Mouse (Mus musculus): ENCODE measurements around the gene Rwdd3. TPM values are rescaled to one million over a fixed set of nuclear protein-coding genes. Genes with fewer than 3 reads are reported as not detected.

Gene Rwdd3
- polyA plus RNA-seq, 1 experiment from 2014 or later, result 6.3 TPM

- Histone ChIP-seq H3K9me3 (no peaks in the 10 kb centered on the region), H3K4me3 (no peak overlapping the region), H3K4me2 (replicated peaks) (no peak overlapping the region), H3K36me3 (no peaks in the 10 kb centered on the region), H3K4me1 (peaks cover 5% of the 10 kb centered on the region; the same call in 1 of the 2 replicates), H3K27ac (no peak overlapping the region), H3K9ac (no peak overlapping the region), H3K27me3 (replicated peaks) (no peaks in the 10 kb centered on the region)
- no peak for ATAC-seq (ENCODE audit: low FRiP score, low read depth)
- WGBS, result 73% methylated on average over 10 of the region's 10 CpGs
Measured at GRCm38 (mm10) chr3:121157546-121158330, 13.8 kb downstream of the Rwdd3 start.

DNA sequence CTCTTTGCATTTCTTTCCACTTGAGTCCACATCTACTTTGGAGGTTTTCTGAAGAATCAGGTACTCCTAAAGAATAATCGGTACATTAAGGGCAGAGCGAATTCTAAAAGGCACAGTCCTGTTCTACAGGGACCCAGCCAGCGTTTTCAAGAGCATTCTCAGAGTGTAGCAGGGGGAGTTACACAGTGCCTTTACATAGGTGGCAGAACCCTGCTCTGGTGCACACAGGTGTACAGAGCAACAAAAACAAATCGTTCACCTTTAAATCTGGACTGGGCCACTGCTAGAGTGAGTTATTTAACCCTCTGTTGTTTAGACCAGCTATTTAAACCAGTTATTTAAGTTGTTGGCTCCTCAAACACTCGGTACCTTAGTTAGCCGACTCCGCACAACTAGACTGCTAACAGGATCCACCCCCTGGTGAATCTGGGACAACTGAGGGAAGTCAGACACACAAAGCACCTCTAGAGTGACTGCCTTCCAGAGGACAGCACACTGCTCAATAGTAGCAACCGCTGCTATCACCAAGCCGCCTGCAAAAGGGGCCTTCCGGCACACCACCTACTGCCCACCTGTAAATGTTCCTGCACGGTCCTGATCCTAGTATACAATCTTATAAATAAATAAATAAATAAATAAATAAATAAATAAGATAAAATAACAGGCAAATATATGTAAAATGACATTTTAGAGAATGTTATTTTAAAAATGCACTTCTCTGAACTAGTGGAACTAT, 14.9 kb downstream of the Rwdd3 start:
- no peak overlapping the region for H3K9ac ChIP-seq
- H3K27me3 ChIP-seq (replicated peaks), result no peaks in the 10 kb centered on the region
- H3K4me3 ChIP-seq, result no peak overlapping the region
- no peaks in the 10 kb centered on the region for H3K36me3 ChIP-seq
- ATAC-seq (ENCODE audit: low FRiP score, low read depth), result peak; percentile 73
- H3K27ac ChIP-seq, result no peak overlapping the region
- peak overlapping the region; percentile 44 for H3K4me2 ChIP-seq (replicated peaks)
- 50% methylated on average over 11 of the region's 11 CpGs for WGBS
- no peaks in the 10 kb centered on the region for H3K9me3 ChIP-seq
- peaks cover 5% of the 10 kb centered on the region; the same call in 1 of the 2 replicates for H3K4me1 ChIP-seq

DNA sequence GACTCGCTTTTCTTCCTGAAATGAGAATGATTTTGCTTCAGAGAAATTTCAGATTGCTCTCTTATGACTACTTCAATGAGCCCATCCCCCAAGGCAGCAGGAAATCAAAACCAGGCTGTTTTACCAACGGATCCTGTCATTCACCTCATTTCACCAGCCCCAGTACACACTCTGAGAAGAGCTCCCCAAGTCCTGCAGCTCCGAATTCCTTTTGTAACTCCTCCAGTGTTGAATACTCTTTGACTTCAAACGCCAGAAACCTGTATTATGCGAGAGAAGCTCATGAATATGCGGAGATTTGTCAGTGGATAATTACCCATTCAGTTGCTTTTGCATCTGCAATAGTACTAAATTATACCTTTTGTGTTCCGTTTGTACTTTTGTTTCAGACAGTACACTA, 15.5 kb downstream of the Rwdd3 start:
- no peak overlapping the region for H3K27ac ChIP-seq
- no peak overlapping the region for H3K4me3 ChIP-seq
- 15% methylated on average over 7 of the region's 7 CpGs for WGBS
- H3K36me3 ChIP-seq, result no peaks in the 10 kb centered on the region
- H3K9ac ChIP-seq, result no peak overlapping the region
- peak; percentile 49; the same call in 1 of the 2 replicates for ATAC-seq (ENCODE audit: low FRiP score, low read depth)
- H3K27me3 ChIP-seq (replicated peaks), result no peaks in the 10 kb centered on the region
- H3K4me1 ChIP-seq, result peaks cover 5% of the 10 kb centered on the region; the same call in 1 of the 2 replicates
- no peaks in the 10 kb centered on the region for H3K9me3 ChIP-seq
- H3K4me2 ChIP-seq (replicated peaks), result peak overlapping the region; percentile 44

DNA sequence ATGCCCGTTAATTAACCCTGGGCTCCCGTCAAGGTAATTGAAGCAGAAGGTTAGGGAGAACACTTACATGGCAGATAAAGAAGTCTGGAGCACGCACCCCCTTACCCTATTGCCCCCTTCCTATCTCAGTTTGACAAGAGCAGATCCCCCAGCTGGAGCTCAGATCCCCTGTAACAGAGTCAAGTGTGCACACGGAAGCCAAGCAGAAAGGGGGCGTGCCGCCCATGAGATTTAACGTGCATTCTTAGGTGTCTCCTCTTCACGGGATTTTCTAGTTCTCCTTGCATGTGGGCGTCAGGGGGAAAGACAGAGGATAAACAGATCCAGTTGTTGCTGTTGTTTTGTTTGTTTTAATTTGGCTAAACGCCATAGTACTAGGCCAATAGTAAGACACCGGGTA, 37.6 kb downstream of the Rwdd3 start:
- no peak overlapping the region for H3K4me2 ChIP-seq (replicated peaks)
- H3K27me3 ChIP-seq (replicated peaks), result no peaks in the 10 kb centered on the region
- no peak overlapping the region for H3K27ac ChIP-seq
- H3K4me1 ChIP-seq, result no peaks in the 10 kb centered on the region
- no peak for ATAC-seq (ENCODE audit: low FRiP score, low read depth)
- H3K4me3 ChIP-seq, result no peak overlapping the region
- no peak overlapping the region for H3K9ac ChIP-seq
- no peaks in the 10 kb centered on the region for H3K9me3 ChIP-seq
- WGBS, result 88% methylated on average over 11 of the region's 11 CpGs
- H3K36me3 ChIP-seq, result no peaks in the 10 kb centered on the region

- H3K4me3 ChIP-seq, result no peak overlapping the region
- H3K9ac ChIP-seq, result no peak overlapping the region
- no peak overlapping the region for H3K27ac ChIP-seq
- no peaks in the 10 kb centered on the region for H3K27me3 ChIP-seq (replicated peaks)
- H3K4me1 ChIP-seq, result no peaks in the 10 kb centered on the region
- no peak overlapping the region for H3K4me2 ChIP-seq (replicated peaks)
- H3K36me3 ChIP-seq, result no peaks in the 10 kb centered on the region
- ATAC-seq (ENCODE audit: low FRiP score, low read depth), result no peak
- H3K9me3 ChIP-seq, result no peaks in the 10 kb centered on the region
- 90% methylated on average over 5 of the region's 5 CpGs for WGBS
Measured at GRCm38 (mm10) chr3:121133039-121133438, 38.5 kb downstream of the Rwdd3 start.

DNA sequence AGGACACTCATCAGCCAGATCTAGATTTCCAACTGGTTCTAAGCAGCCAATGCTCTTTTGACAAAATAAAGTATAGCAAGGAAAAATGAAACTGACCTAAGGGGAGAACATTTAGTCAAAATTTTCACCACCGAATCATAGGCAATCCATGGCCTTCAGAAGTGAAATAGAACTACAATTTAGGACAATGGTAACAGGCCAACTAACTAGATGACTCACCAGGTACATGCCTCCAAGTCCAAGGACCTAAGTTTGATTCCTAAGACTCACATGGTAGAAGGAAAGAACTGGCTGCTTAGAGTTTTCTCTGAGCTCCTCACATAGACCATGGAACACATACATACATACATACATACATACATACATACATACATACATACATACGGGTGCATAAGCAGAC, 44.3 kb downstream of the Rwdd3 start:
- Histone ChIP-seq H3K9ac (no peak overlapping the region), H3K4me2 (replicated peaks) (no peak overlapping the region), H3K36me3 (no peaks in the 10 kb centered on the region), H3K9me3 (no peaks in the 10 kb centered on the region), H3K4me3 (no peak overlapping the region), H3K27ac (no peak overlapping the region), H3K4me1 (no peaks in the 10 kb centered on the region), H3K27me3 (replicated peaks) (no peaks in the 10 kb centered on the region)
- ATAC-seq (ENCODE audit: low FRiP score, low read depth), result no peak
- whole genome bisulfite sequencing, result 92% methylated on average over 2 of the region's 2 CpGs

DNA sequence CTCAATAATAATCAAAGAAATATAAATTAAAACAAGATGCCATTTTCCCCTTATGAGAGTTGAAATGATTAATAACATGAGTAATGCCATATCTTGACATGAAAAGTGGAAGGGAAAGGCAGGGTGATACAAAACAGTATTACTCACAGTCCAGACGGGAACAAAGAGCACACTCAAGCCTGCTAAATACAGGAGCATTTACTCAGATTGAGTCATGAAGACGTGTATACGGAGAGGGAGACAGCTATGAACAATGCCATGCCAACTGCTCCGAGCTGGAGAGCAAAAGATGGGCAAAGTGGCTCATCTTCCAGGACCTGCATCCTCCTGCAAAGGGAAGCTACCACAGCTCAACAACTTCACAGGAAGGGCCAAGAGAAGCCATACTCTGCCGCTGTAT, 45.0 kb downstream of the Rwdd3 start:
- Histone ChIP-seq H3K27me3 (replicated peaks) (no peaks in the 10 kb centered on the region), H3K4me3 (no peak overlapping the region), H3K27ac (no peak overlapping the region), H3K9me3 (no peaks in the 10 kb centered on the region), H3K4me2 (replicated peaks) (no peak overlapping the region), H3K4me1 (no peaks in the 10 kb centered on the region), H3K9ac (no peak overlapping the region), H3K36me3 (no peaks in the 10 kb centered on the region)
- no peak for ATAC-seq (ENCODE audit: low FRiP score, low read depth)
- WGBS, result 85% methylated on average over 5 of the region's 5 CpGs

- no peak for ATAC-seq (ENCODE audit: low FRiP score, low read depth)
- WGBS, result 83% methylated on average over 5 of the region's 5 CpGs
- Histone ChIP-seq H3K36me3 (no peaks in the 10 kb centered on the region), H3K9me3 (no peaks in the 10 kb centered on the region), H3K4me2 (replicated peaks) (no peak overlapping the region), H3K27me3 (replicated peaks) (no peaks in the 10 kb centered on the region), H3K4me1 (no peaks in the 10 kb centered on the region), H3K9ac (no peak overlapping the region), H3K4me3 (no peak overlapping the region), H3K27ac (no peak overlapping the region)
Measured at GRCm38 (mm10) chr3:121121072-121121471, 50.4 kb downstream of the Rwdd3 start.

DNA sequence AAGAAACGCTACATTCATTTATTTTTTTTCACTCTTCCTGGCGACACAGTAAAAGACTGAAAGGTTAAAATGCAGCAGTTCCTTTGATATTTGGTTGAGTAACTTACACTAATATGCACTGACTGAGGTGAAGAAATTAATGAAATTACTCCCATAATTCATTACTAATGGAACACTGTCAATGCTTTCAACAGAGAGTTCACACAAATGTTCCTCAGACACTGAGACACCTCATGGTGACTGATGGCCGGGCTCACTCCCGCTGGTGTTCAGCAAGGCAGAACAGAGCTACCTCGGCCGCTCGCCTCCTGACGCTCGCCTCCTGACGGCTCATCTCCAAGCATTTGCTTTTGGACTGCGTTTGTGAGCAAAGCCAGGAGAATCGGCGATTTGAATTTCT, 54.9 kb downstream of the Rwdd3 start:
- H3K4me3 ChIP-seq, result no peak overlapping the region
- 63% methylated on average over 13 of the region's 13 CpGs for WGBS
- H3K27ac ChIP-seq, result no peak overlapping the region
- ATAC-seq (ENCODE audit: low FRiP score, low read depth), result peak; percentile 71; the same call in 1 of the 2 replicates
- no peaks in the 10 kb centered on the region for H3K4me1 ChIP-seq
- H3K36me3 ChIP-seq, result no peaks in the 10 kb centered on the region
- H3K4me2 ChIP-seq (replicated peaks), result no peak overlapping the region
- H3K9ac ChIP-seq, result no peak overlapping the region
- H3K27me3 ChIP-seq (replicated peaks), result no peaks in the 10 kb centered on the region
- no peaks in the 10 kb centered on the region for H3K9me3 ChIP-seq

DNA sequence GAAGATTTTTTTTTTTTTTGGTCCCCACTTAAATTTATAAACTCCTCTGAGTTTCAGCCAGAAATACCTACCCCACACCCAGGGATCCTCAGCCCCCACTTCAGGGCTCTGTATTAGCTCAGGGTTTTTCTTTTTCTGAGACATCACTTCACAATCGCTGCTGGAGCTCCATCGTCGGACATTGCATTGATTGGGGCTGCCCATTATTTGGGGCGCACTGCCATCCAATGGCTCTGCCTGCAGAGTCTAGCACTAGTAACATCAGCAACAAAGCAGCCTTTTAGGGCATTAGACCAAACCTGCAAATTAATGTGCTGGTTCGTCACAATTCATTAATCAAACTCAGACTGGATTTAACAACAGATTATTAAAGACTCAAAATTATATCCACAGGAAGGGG, 55.4 kb downstream of the Rwdd3 start:
- Histone ChIP-seq H3K4me3 (no peak overlapping the region), H3K9ac (no peak overlapping the region), H3K9me3 (no peaks in the 10 kb centered on the region), H3K4me2 (replicated peaks) (no peak overlapping the region), H3K27ac (no peak overlapping the region), H3K4me1 (no peaks in the 10 kb centered on the region), H3K36me3 (no peaks in the 10 kb centered on the region), H3K27me3 (replicated peaks) (no peaks in the 10 kb centered on the region)
- 77% methylated on average over 5 of the region's 5 CpGs for WGBS
- peak; percentile 61; the same call in 1 of the 2 replicates for ATAC-seq (ENCODE audit: low FRiP score, low read depth)

DNA sequence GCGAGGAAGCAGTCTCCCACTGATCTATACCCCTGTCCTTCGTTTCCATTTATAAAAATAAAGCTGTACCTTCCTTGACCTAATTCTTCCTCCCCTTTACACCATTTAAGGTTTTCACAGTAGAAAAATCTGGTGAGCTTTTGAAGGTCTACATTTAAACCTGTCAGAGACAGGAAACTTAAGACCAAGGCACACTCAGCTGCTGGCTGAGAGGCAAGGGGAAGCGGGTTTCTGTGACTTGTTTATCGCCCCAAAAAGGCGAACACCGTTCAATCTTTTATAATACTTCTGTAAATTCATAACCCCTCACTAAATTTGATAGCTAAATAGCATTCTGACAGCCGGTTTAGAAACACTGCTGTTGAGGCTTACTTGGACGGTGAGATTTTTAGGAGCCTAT, 60.4 kb downstream of the Rwdd3 start:
- Histone ChIP-seq H3K36me3 (no peaks in the 10 kb centered on the region), H3K9ac (no peak overlapping the region), H3K4me3 (no peak overlapping the region), H3K9me3 (no peaks in the 10 kb centered on the region), H3K4me2 (replicated peaks) (no peak overlapping the region), H3K4me1 (no peaks in the 10 kb centered on the region), H3K27me3 (replicated peaks) (no peaks in the 10 kb centered on the region), H3K27ac (no peak overlapping the region)
- WGBS, result 92% methylated on average over 8 of the region's 8 CpGs
- no peak for ATAC-seq (ENCODE audit: low FRiP score, low read depth)

DNA sequence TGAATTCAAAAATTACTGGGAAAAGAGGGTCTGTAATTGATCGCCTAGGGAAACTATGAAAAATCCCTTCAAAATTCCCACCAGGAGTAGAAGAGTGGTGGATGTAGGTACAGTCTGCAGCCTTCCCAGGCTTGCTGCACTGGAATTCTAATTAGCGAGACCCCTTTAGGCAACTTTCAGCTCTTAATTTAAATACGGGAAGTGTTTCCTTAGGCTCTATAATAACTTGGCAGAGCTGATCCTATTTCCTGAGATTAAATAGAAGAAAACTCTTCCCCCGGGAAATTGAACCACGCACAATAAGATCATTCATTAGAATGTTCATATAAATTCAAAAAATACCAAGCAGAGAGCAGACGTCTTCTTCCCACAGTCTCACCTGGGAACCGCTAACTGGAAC, 61.1 kb downstream of the Rwdd3 start:
- Histone ChIP-seq H3K27ac (no peak overlapping the region), H3K27me3 (replicated peaks) (no peaks in the 10 kb centered on the region), H3K4me1 (no peaks in the 10 kb centered on the region), H3K9ac (no peak overlapping the region), H3K36me3 (no peaks in the 10 kb centered on the region), H3K9me3 (no peaks in the 10 kb centered on the region), H3K4me3 (no peak overlapping the region), H3K4me2 (replicated peaks) (no peak overlapping the region)
- 84% methylated on average over 7 of the region's 7 CpGs for WGBS
- ATAC-seq (ENCODE audit: low FRiP score, low read depth), result no peak
